In genomic region chr19:45015518-45016281, GRCm38 (mm10) we compare ENCODE assay signal across 7 mouse cellular contexts. TPM values are rescaled to one million over a fixed set of nuclear protein-coding genes. Genes with fewer than 3 reads are reported as not detected.
DNase-seq lines count a peak whose midpoint lies in the region; ATAC-seq and TF ChIP-seq lines count a peak whose summit lies in the region.

No protein-coding gene starts in this region.

- DNase-seq in MEL-GATA-1-ER (ENCODE audit: extremely low read depth, low read depth), result peak; percentile 55
- peak; percentile 76 for DNase-seq in brain, adult 2 months (ENCODE audit: low read depth, low spot score)
- DNase-seq in stomach, postnatal 0 days (ENCODE audit: low spot score), result peak; percentile 90

- ATAC-seq in forebrain, embryonic 12.5 days (ENCODE audit: low FRiP score), result peak; percentile 19; the same call in 1 of the 2 replicates
- ATAC-seq in hematopoietic stem cell, adult 5-6 weeks (replicated peaks in 1 of 2; ENCODE audit: insufficient read depth in 1 of 2, low FRiP score in 2 of 2, low TSS enrichment in 1 of 2, low read depth in 1 of 2, poor library complexity in 2 of 2, severe bottlenecking in 2 of 2), result peak; percentile 18 to 22; a peak in 3 of 4 replicates
- peak; percentile 11; the same call in 1 of the 2 replicates for ATAC-seq in limb, embryonic 12.5 days (ENCODE audit: insufficient number of reproducible peaks, insufficient read depth, low FRiP score, low TSS enrichment, low read depth)
- peak; percentile 19 for ATAC-seq in midbrain, embryonic 13.5 days
- ATAC-seq in stomach, postnatal 0 days (ENCODE audit: low FRiP score, low TSS enrichment), result peak; percentile 13

- peaks cover 20% of the 10 kb centered on the region for H3K36me3 ChIP-seq in forebrain, embryonic 12.5 days (replicated peaks)
- peaks cover 18% of the 10 kb centered on the region for H3K36me3 ChIP-seq in limb, embryonic 12.5 days
- H3K36me3 ChIP-seq in midbrain, embryonic 13.5 days, result peaks cover 13% of the 10 kb centered on the region
- H3K36me3 ChIP-seq in stomach, postnatal 0 days (ENCODE audit: control insufficient read depth, insufficient read depth, low read length), result peaks cover 3% of the 10 kb centered on the region; the same call in 1 of the 2 replicates

- TF ChIP-seq EP300 in stomach, postnatal 0 days (optimal IDR thresholded peaks at IDR 0.05), result no peak

- H3K4me1 ChIP-seq in forebrain, embryonic 12.5 days, result peaks cover 65% of the 10 kb centered on the region
- H3K4me1 ChIP-seq in limb, embryonic 12.5 days (replicated peaks), result peaks cover 66% of the 10 kb centered on the region
- H3K4me1 ChIP-seq in midbrain, embryonic 13.5 days (replicated peaks), result peaks cover 65% of the 10 kb centered on the region
- H3K4me1 ChIP-seq in stomach, postnatal 0 days (replicated peaks; ENCODE audit: control insufficient read depth, insufficient read depth), result peaks cover 7% of the 10 kb centered on the region

- H3K4me2 ChIP-seq in forebrain, embryonic 12.5 days, result peak overlapping the region; percentile 79
- H3K4me2 ChIP-seq in limb, embryonic 12.5 days, result peak overlapping the region; percentile 83
- peak overlapping the region; percentile 78 for H3K4me2 ChIP-seq in midbrain, embryonic 13.5 days (replicated peaks)
- H3K4me2 ChIP-seq in stomach, postnatal 0 days (replicated peaks; ENCODE audit: low read depth), result peak overlapping the region; percentile 95

- under 1% methylated on average over 34 of the region's 34 CpGs for WGBS in forebrain, embryonic 12.5 days
- WGBS in limb, embryonic 12.5 days, result under 1% methylated on average over 34 of the region's 34 CpGs
- under 1% methylated on average over 34 of the region's 34 CpGs for WGBS in midbrain, embryonic 13.5 days
- WGBS in stomach, postnatal 0 days, result under 1% methylated on average over 32 of the region's 34 CpGs

- peak overlapping the region; percentile 72 for H3K4me3 ChIP-seq in forebrain, embryonic 12.5 days (replicated peaks)
- peak overlapping the region; percentile 75 for H3K4me3 ChIP-seq in limb, embryonic 12.5 days (replicated peaks)
- peak overlapping the region; percentile 59 for H3K4me3 ChIP-seq in midbrain, embryonic 13.5 days (replicated peaks)
- H3K4me3 ChIP-seq in stomach, postnatal 0 days (ENCODE audit: low read depth, low read length), result peak overlapping the region; percentile 63

- H3K9ac ChIP-seq in forebrain, embryonic 12.5 days, result peak overlapping the region; percentile 94
- peak overlapping the region; percentile 93 for H3K9ac ChIP-seq in limb, embryonic 12.5 days (replicated peaks)
- peak overlapping the region; percentile 54 for H3K9ac ChIP-seq in midbrain, embryonic 13.5 days (replicated peaks)
- peak overlapping the region; percentile 85 for H3K9ac ChIP-seq in stomach, postnatal 0 days (ENCODE audit: low read length)

- H3K9me3 ChIP-seq in forebrain, embryonic 12.5 days, result no peaks in the 10 kb centered on the region
- H3K9me3 ChIP-seq in limb, embryonic 12.5 days, result no peaks in the 10 kb centered on the region
- H3K9me3 ChIP-seq in midbrain, embryonic 13.5 days, result no peaks in the 10 kb centered on the region
- H3K9me3 ChIP-seq in stomach, postnatal 0 days (ENCODE audit: control insufficient read depth, low read length), result no peaks in the 10 kb centered on the region

- peak overlapping the region; percentile 98 for H3K27ac ChIP-seq in forebrain, embryonic 12.5 days
- H3K27ac ChIP-seq in limb, embryonic 12.5 days, result peak overlapping the region; percentile 98
- peak overlapping the region; percentile 97 for H3K27ac ChIP-seq in midbrain, embryonic 13.5 days
- peak overlapping the region; percentile 99 for H3K27ac ChIP-seq in stomach, postnatal 0 days (replicated peaks)

- H3K27me3 ChIP-seq in forebrain, embryonic 12.5 days, result no peaks in the 10 kb centered on the region
- no peaks in the 10 kb centered on the region for H3K27me3 ChIP-seq in limb, embryonic 12.5 days
- no peaks in the 10 kb centered on the region for H3K27me3 ChIP-seq in midbrain, embryonic 13.5 days
- no peaks in the 10 kb centered on the region for H3K27me3 ChIP-seq in stomach, postnatal 0 days (ENCODE audit: control insufficient read depth, insufficient read depth, low read length)

- no peak for TF ChIP-seq CTCF in stomach, postnatal 0 days (IDR thresholded peaks at IDR 0.05; ENCODE audit: low read depth)

RNA-seq across cellular contexts. Expression of gene Lzts2, which starts 1.5 kb away (rescaled TPM):
- polyA plus RNA-seq in forebrain, embryonic 12.5 days (2016; fragmentation: Nextera tagmentation; extraction: Ambion mirVana), result 48.7 and 51.4 TPM in 2 replicates
- 25.8 and 29.3 TPM in 2 replicates for total RNA-seq in hematopoietic stem cell, adult 5-6 weeks (2017)
- 105 TPM in 2 replicates for polyA plus RNA-seq in limb, embryonic 12.5 days (2016; fragmentation: Nextera tagmentation; extraction: Ambion mirVana)
- polyA plus RNA-seq in midbrain, embryonic 13.5 days (2015; fragmentation: Nextera tagmentation; extraction: Ambion mirVana), result 24.6 and 30.9 TPM in 2 replicates
- 40.1 and 45.0 TPM in 2 replicates for polyA plus RNA-seq in stomach, postnatal 0 days (2015; fragmentation: Nextera tagmentation; extraction: Ambion mirVana)

RNA-seq across cellular contexts. Expression of gene Mrpl43, which starts 9.5 kb away (rescaled TPM):
- 71.0 and 75.8 TPM in 2 replicates for polyA plus RNA-seq in forebrain, embryonic 12.5 days (2016; fragmentation: Nextera tagmentation; extraction: Ambion mirVana)
- total RNA-seq in hematopoietic stem cell, adult 5-6 weeks (2017), result 14.6 and 25.5 TPM in 2 replicates
- 77.5 and 78.5 TPM in 2 replicates for polyA plus RNA-seq in limb, embryonic 12.5 days (2016; fragmentation: Nextera tagmentation; extraction: Ambion mirVana)
- 91.3 and 91.5 TPM in 2 replicates for polyA plus RNA-seq in midbrain, embryonic 13.5 days (2015; fragmentation: Nextera tagmentation; extraction: Ambion mirVana)
- polyA plus RNA-seq in stomach, postnatal 0 days (2015; fragmentation: Nextera tagmentation; extraction: Ambion mirVana), result 67.2 and 67.3 TPM in 2 replicates

RNA-seq across cellular contexts. Expression of gene Twnk, which starts 10.2 kb away (rescaled TPM):
- 23.5 and 23.9 TPM in 2 replicates for polyA plus RNA-seq in forebrain, embryonic 12.5 days (2016; fragmentation: Nextera tagmentation; extraction: Ambion mirVana)
- 26.6 and 31.0 TPM in 2 replicates for total RNA-seq in hematopoietic stem cell, adult 5-6 weeks (2017)
- 27.8 and 27.9 TPM in 2 replicates for polyA plus RNA-seq in limb, embryonic 12.5 days (2016; fragmentation: Nextera tagmentation; extraction: Ambion mirVana)
- 19.2 and 20.0 TPM in 2 replicates for polyA plus RNA-seq in midbrain, embryonic 13.5 days (2015; fragmentation: Nextera tagmentation; extraction: Ambion mirVana)
- 7.9 and 8.5 TPM in 2 replicates for polyA plus RNA-seq in stomach, postnatal 0 days (2015; fragmentation: Nextera tagmentation; extraction: Ambion mirVana)

RNA-seq across cellular contexts. Expression of gene Sema4g, which starts 26.8 kb away (rescaled TPM):
- 7.0 and 7.5 TPM in 2 replicates for polyA plus RNA-seq in forebrain, embryonic 12.5 days (2016; fragmentation: Nextera tagmentation; extraction: Ambion mirVana)
- total RNA-seq in hematopoietic stem cell, adult 5-6 weeks (2017), result 0.19 and 2.2 TPM in 2 replicates
- polyA plus RNA-seq in limb, embryonic 12.5 days (2016; fragmentation: Nextera tagmentation; extraction: Ambion mirVana), result 6.5 and 6.9 TPM in 2 replicates
- polyA plus RNA-seq in midbrain, embryonic 13.5 days (2015; fragmentation: Nextera tagmentation; extraction: Ambion mirVana), result 13.4 and 15.7 TPM in 2 replicates
- polyA plus RNA-seq in stomach, postnatal 0 days (2015; fragmentation: Nextera tagmentation; extraction: Ambion mirVana), result 1.4 and 1.8 TPM in 2 replicates

RNA-seq across cellular contexts. Expression of gene Pdzd7, which starts 29.8 kb away (rescaled TPM):
- 0.45 and 0.50 TPM in 2 replicates for polyA plus RNA-seq in forebrain, embryonic 12.5 days (2016; fragmentation: Nextera tagmentation; extraction: Ambion mirVana)
- not detected in 2 replicates for total RNA-seq in hematopoietic stem cell, adult 5-6 weeks (2017)
- polyA plus RNA-seq in limb, embryonic 12.5 days (2016; fragmentation: Nextera tagmentation; extraction: Ambion mirVana), result 0.20 and 0.56 TPM in 2 replicates
- 1.3 and 1.8 TPM in 2 replicates for polyA plus RNA-seq in midbrain, embryonic 13.5 days (2015; fragmentation: Nextera tagmentation; extraction: Ambion mirVana)
- polyA plus RNA-seq in stomach, postnatal 0 days (2015; fragmentation: Nextera tagmentation; extraction: Ambion mirVana), result 0.33 TPM in 2 replicates

Comparison
In these comparisons a context has a peak if more than half of its experiments do, and no peak if none do; other contexts are left out.
1. Peak in every context shown above with its lines: DNase-seq, ATAC-seq, H3K4me3 ChIP-seq and H3K27ac ChIP-seq.